Mouse (Mus musculus): ENCODE measurements around the gene Rpl3l. TPM values are rescaled to one million over a fixed set of nuclear protein-coding genes. Genes with fewer than 3 reads are reported as not detected.

The Rpl3l gene
- polyA plus RNA-seq, 1 experiment from 2014 or later, result not detected

GRCm38 (mm10) chr17:24734513-24734912 is 6.9 kb downstream of the Rpl3l start:
- no peak for ATAC-seq (replicated peaks; ENCODE audit: low FRiP score)
- Histone ChIP-seq H3K9ac (no peak overlapping the region), H3K27me3 (no peaks in the 10 kb centered on the region), H3K36me3 (peaks cover 2% of the 10 kb centered on the region; the same call in 1 of the 2 replicates), H3K9me3 (replicated peaks) (no peaks in the 10 kb centered on the region), H3K4me1 (peaks cover 18% of the 10 kb centered on the region), H3K4me2 (no peak overlapping the region), H3K27ac (no peak overlapping the region), H3K4me3 (replicated peaks) (no peak overlapping the region)
- 87% methylated on average over 1 of the region's 1 CpGs for WGBS

- 87% methylated on average over 7 of the region's 7 CpGs for WGBS
These were observed 7.8 kb downstream of the Rpl3l start for GRCm38 (mm10) chr17:24735446-24735845.

GRCm38 (mm10) chr17:24736330-24737051 is 8.9 kb downstream of the Rpl3l start, which contains the start of gene Msrb1:
Gene Msrb1, plus strand, starts transcription at chr17:24736642.
- H3K4me3 ChIP-seq (replicated peaks), result peak within 1 kb of the TSS; percentile 68
- H3K9ac ChIP-seq, result peak within 1 kb of the TSS; percentile 66
- H3K27me3 ChIP-seq, result no peaks in the 10 kb centered on the region
- peak; percentile 96 for ATAC-seq (replicated peaks; ENCODE audit: low FRiP score)
- peaks cover 18% of the 10 kb centered on the region for H3K36me3 ChIP-seq
- H3K4me2 ChIP-seq, result peak within 1 kb of the TSS; percentile 87
- H3K9me3 ChIP-seq (replicated peaks), result no peaks in the 10 kb centered on the region
- H3K27ac ChIP-seq, result peak within 1 kb of the TSS; percentile 81
- peaks cover 18% of the 10 kb centered on the region for H3K4me1 ChIP-seq
- 1% methylated on average over 29 of the region's 29 CpGs for whole genome bisulfite sequencing

More at GRCm38 (mm10) chr17:24735446-24735845, 7.8 kb downstream of the Rpl3l start:
- Histone ChIP-seq H3K4me3 (replicated peaks) (no peak overlapping the region), H3K27ac (peak overlapping the region; percentile 71), H3K4me2 (peak overlapping the region; percentile 87; the same call in 1 of the 2 replicates), H3K9ac (no peak overlapping the region), H3K27me3 (no peaks in the 10 kb centered on the region), H3K4me1 (peaks cover 18% of the 10 kb centered on the region), H3K9me3 (replicated peaks) (no peaks in the 10 kb centered on the region), H3K36me3 (peaks cover 10% of the 10 kb centered on the region)
- ATAC-seq (replicated peaks; ENCODE audit: low FRiP score), result no peak

- H3K27me3 ChIP-seq, result no peaks in the 10 kb centered on the region
- 0 out of 2 replicates have a peak overlapping the region, but pooled peaks have one; percentile 81 for H3K27ac ChIP-seq
- H3K9me3 ChIP-seq (replicated peaks), result no peaks in the 10 kb centered on the region
- peak overlapping the region; percentile 87 for H3K4me2 ChIP-seq
- peaks cover 18% of the 10 kb centered on the region for H3K4me1 ChIP-seq
- H3K4me3 ChIP-seq (replicated peaks), result peak overlapping the region; percentile 68
- ATAC-seq (replicated peaks; ENCODE audit: low FRiP score), result no peak
- peak overlapping the region; percentile 66 for H3K9ac ChIP-seq
- WGBS, result 24% methylated on average over 8 of the region's 8 CpGs
- H3K36me3 ChIP-seq, result peaks cover 24% of the 10 kb centered on the region
These were observed 9.7 kb downstream of the Rpl3l start for GRCm38 (mm10) chr17:24737135-24737810.

- H3K27me3 ChIP-seq, result no peaks in the 10 kb centered on the region
- no peak overlapping the region for H3K9ac ChIP-seq
- no peak overlapping the region for H3K27ac ChIP-seq
- H3K4me3 ChIP-seq (replicated peaks), result no peak overlapping the region
- no peaks in the 10 kb centered on the region for H3K9me3 ChIP-seq (replicated peaks)
- no peak overlapping the region for H3K4me2 ChIP-seq
- peaks cover 18% of the 10 kb centered on the region for H3K4me1 ChIP-seq
- ATAC-seq (replicated peaks; ENCODE audit: low FRiP score), result no peak
- peaks cover 31% of the 10 kb centered on the region for H3K36me3 ChIP-seq
- 76% methylated on average over 4 of the region's 4 CpGs for WGBS
These were observed 10.6 kb downstream of the Rpl3l start for GRCm38 (mm10) chr17:24738238-24738637.

GRCm38 (mm10) chr17:24739926-24740325 is 12.3 kb downstream of the Rpl3l start:
- Histone ChIP-seq H3K27me3 (no peaks in the 10 kb centered on the region), H3K9me3 (replicated peaks) (no peaks in the 10 kb centered on the region), H3K27ac (no peak overlapping the region), H3K4me3 (replicated peaks) (no peak overlapping the region), H3K4me1 (peaks cover 18% of the 10 kb centered on the region), H3K9ac (no peak overlapping the region), H3K36me3 (peaks cover 31% of the 10 kb centered on the region), H3K4me2 (no peak overlapping the region)
- no peak for ATAC-seq (replicated peaks; ENCODE audit: low FRiP score)
- WGBS, result 85% methylated on average over 8 of the region's 8 CpGs

GRCm38 (mm10) chr17:24742307-24742706 is 14.7 kb downstream of the Rpl3l start:
- H3K9me3 ChIP-seq (replicated peaks), result no peaks in the 10 kb centered on the region
- 65% methylated on average over 8 of the region's 8 CpGs for WGBS
- H3K27me3 ChIP-seq, result no peaks in the 10 kb centered on the region
- H3K4me1 ChIP-seq, result peaks cover 17% of the 10 kb centered on the region
- no peak overlapping the region for H3K9ac ChIP-seq
- no peak overlapping the region for H3K4me2 ChIP-seq
- ATAC-seq (replicated peaks; ENCODE audit: low FRiP score), result no peak
- peaks cover 31% of the 10 kb centered on the region for H3K36me3 ChIP-seq
- no peak overlapping the region for H3K4me3 ChIP-seq (replicated peaks)
- no peak overlapping the region for H3K27ac ChIP-seq

- Histone ChIP-seq H3K27me3 (no peaks in the 10 kb centered on the region), H3K36me3 (peaks cover 31% of the 10 kb centered on the region), H3K4me3 (replicated peaks) (no peak overlapping the region), H3K9ac (no peak overlapping the region), H3K4me1 (peaks cover 12% of the 10 kb centered on the region), H3K27ac (no peak overlapping the region), H3K4me2 (no peak overlapping the region), H3K9me3 (replicated peaks) (no peaks in the 10 kb centered on the region)
- 79% methylated on average over 5 of the region's 5 CpGs for WGBS
- no peak for ATAC-seq (replicated peaks; ENCODE audit: low FRiP score)
These were observed 16.3 kb downstream of the Rpl3l start for GRCm38 (mm10) chr17:24743896-24744295.

- no peak overlapping the region for H3K4me2 ChIP-seq
- no peak overlapping the region for H3K9ac ChIP-seq
- H3K4me3 ChIP-seq (replicated peaks), result no peak overlapping the region
- H3K9me3 ChIP-seq (replicated peaks), result no peaks in the 10 kb centered on the region
- no peaks in the 10 kb centered on the region for H3K27me3 ChIP-seq
- ATAC-seq (replicated peaks; ENCODE audit: low FRiP score), result no peak
- 70% methylated on average over 3 of the region's 3 CpGs for WGBS
- H3K27ac ChIP-seq, result no peak overlapping the region
- peaks cover 12% of the 10 kb centered on the region for H3K4me1 ChIP-seq
- H3K36me3 ChIP-seq, result peaks cover 30% of the 10 kb centered on the region
These were observed 16.8 kb downstream of the Rpl3l start for GRCm38 (mm10) chr17:24744381-24744780.

GRCm38 (mm10) chr17:24745526-24746497 is 18.2 kb downstream of the Rpl3l start:
- H3K36me3 ChIP-seq, result peaks cover 18% of the 10 kb centered on the region
- 20% methylated on average over 7 of the region's 7 CpGs for WGBS
- peaks cover 12% of the 10 kb centered on the region for H3K4me1 ChIP-seq
- peak; percentile 79 for ATAC-seq (replicated peaks; ENCODE audit: low FRiP score)
- no peaks in the 10 kb centered on the region for H3K9me3 ChIP-seq (replicated peaks)
- H3K4me2 ChIP-seq, result no peak overlapping the region
- H3K27ac ChIP-seq, result no peak overlapping the region
- no peak overlapping the region for H3K4me3 ChIP-seq (replicated peaks)
- H3K27me3 ChIP-seq, result peaks cover 11% of the 10 kb centered on the region
- no peak overlapping the region for H3K9ac ChIP-seq

GRCm38 (mm10) chr17:24746986-24747385 is 19.4 kb downstream of the Rpl3l start:
- Histone ChIP-seq H3K4me3 (replicated peaks) (no peak overlapping the region), H3K9me3 (replicated peaks) (no peaks in the 10 kb centered on the region), H3K9ac (no peak overlapping the region), H3K4me2 (no peak overlapping the region), H3K36me3 (peaks cover 7% of the 10 kb centered on the region), H3K4me1 (peaks cover 16% of the 10 kb centered on the region), H3K27me3 (peaks cover 22% of the 10 kb centered on the region), H3K27ac (0 out of 2 replicates have a peak overlapping the region, but pooled peaks have one; percentile 18)
- ATAC-seq (replicated peaks; ENCODE audit: low FRiP score), result 0 out of 2 replicates have a peak, but pooled peaks have one; percentile 55
- 34% methylated on average over 4 of the region's 4 CpGs for WGBS
